Mouse (Mus musculus): ENCODE measurements at regions not wholly inside any gene's neighbourhood (a gene's known extent, or its start where the extent isn't known, plus 50 kb on each side); places are given as distances from the start of the nearest gene placed in this dataset.

- no peak for DNase-seq
- intact Hi-C loops (cut with DNase I), result no loop called here
Observed at GRCm38 (mm10) chr12:26244701-26245100, 170.4 kb downstream of the Rnf144a start.

GRCm38 (mm10) chr12:26227557-26228020 is 187.5 kb downstream of the Rnf144a start:
- DNase-seq, result no peak
- intact Hi-C loops (cut with DNase I), result loop anchor here (5.0 kb wide), 1 partner anchor 365 kb away; no protein-coding TSS in a partner anchor

- intact Hi-C loops (cut with DNase I), result loop anchor here (5.0 kb wide), 1 partner anchor 364 kb away; no protein-coding TSS in a partner anchor
- DNase-seq, result no peak
Observed at GRCm38 (mm10) chr12:26226363-26226762, 188.7 kb downstream of the Rnf144a start.

GRCm38 (mm10) chr12:26212447-26212846 is 202.6 kb downstream of the Rnf144a start:
- DNase-seq, result no peak
- intact Hi-C loops (cut with DNase I), result no loop called here

GRCm38 (mm10) chr12:26211423-26211822 is 203.6 kb downstream of the Rnf144a start:
- no peak for DNase-seq
- intact Hi-C loops (cut with DNase I), result no loop called here

- DNase-seq, result no peak
- intact Hi-C loops (cut with DNase I), result no loop called here
Observed at GRCm38 (mm10) chr12:26206751-26207150, 208.3 kb downstream of the Rnf144a start.

GRCm38 (mm10) chr12:26206036-26206435 is 209.0 kb downstream of the Rnf144a start:
- intact Hi-C loops (cut with DNase I), result no loop called here

GRCm38 (mm10) chr12:26191982-26192576 is 223.0 kb downstream of the Rnf144a start:
- no peak for DNase-seq
- intact Hi-C loops (cut with DNase I), result no loop called here

More at GRCm38 (mm10) chr12:26206036-26206435, 209.0 kb downstream of the Rnf144a start:
- DNase-seq, result no peak

- no peak for DNase-seq
- intact Hi-C loops (cut with DNase I), result no loop called here
Observed at GRCm38 (mm10) chr12:26191268-26191981, 223.6 kb downstream of the Rnf144a start.

GRCm38 (mm10) chr12:26188996-26189395 is 226.1 kb downstream of the Rnf144a start:
- intact Hi-C loops (cut with DNase I), result no loop called here
- no peak for DNase-seq

- DNase-seq, result no peak
- intact Hi-C loops (cut with DNase I), result no loop called here
Observed at GRCm38 (mm10) chr12:26187091-26187862, 227.8 kb downstream of the Rnf144a start.

- intact Hi-C loops (cut with DNase I), result no loop called here
- DNase-seq, result no peak
Observed at GRCm38 (mm10) chr12:26184701-26185460, 230.2 kb downstream of the Rnf144a start.

- DNase-seq, result no peak
- intact Hi-C loops (cut with DNase I), result no loop called here
Observed at GRCm38 (mm10) chr12:26183021-26183420, 232.0 kb downstream of the Rnf144a start.

GRCm38 (mm10) chr12:26180846-26181245 is 234.2 kb downstream of the Rnf144a start:
- DNase-seq, result no peak
- intact Hi-C loops (cut with DNase I), result no loop called here

GRCm38 (mm10) chr12:26176231-26176662 is 238.8 kb downstream of the Rnf144a start:
- intact Hi-C loops (cut with DNase I), result no loop called here
- DNase-seq, result no peak

- intact Hi-C loops (cut with DNase I), result no loop called here
- no peak for DNase-seq
Observed at GRCm38 (mm10) chr12:26163416-26163815, 251.6 kb downstream of the Rnf144a start.

- DNase-seq, result no peak
- intact Hi-C loops (cut with DNase I), result no loop called here
Observed at GRCm38 (mm10) chr12:26160861-26161615, 254.0 kb downstream of the Rnf144a start.

GRCm38 (mm10) chr12:26152992-26153391 is 262.1 kb downstream of the Rnf144a start:
- intact Hi-C loops (cut with DNase I), result no loop called here
- no peak for DNase-seq

GRCm38 (mm10) chr12:26146336-26146735 is 268.7 kb downstream of the Rnf144a start:
- intact Hi-C loops (cut with DNase I), result no loop called here
- DNase-seq, result no peak
